Mouse (Mus musculus) CD8-positive naive resting alpha-beta T cell, adult 2 months (primary cell): ENCODE data around the gene Mog.
"Not testable (repeated sequence)": the region's sequence is repeated elsewhere in the genome, so short reads cannot be mapped to it uniquely, and the experiment has no call there.

Source experiments
- DNase-seq, 2 experiments: peaks; one replicate each; pipeline ENCODE4 v3.0.0; 2022; ENCODE audit warnings: low read depth in 2 of 2, low spot score in 2 of 2

The Mog gene

DNA sequence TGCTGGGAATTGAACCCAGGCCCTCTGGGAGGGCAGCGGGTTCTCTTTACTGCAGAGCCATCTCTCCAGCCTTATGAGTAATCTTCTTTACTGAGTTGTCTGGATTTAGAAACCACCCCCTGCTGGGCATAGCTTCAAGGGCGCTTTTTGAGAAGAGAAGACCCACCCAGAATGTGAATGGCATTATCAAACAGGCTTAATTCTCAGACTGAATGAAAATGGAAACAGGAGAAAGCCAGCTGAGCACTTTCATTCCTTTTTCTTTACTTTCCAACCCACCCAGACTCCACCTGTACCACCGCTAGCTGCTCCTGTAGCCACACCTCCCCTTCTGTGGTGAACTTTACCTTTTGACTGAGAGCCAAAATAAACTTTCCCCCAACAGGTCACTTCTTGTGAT, 27.8 kb downstream of the Mog start:
- DNase-seq, result no peak

DNA sequence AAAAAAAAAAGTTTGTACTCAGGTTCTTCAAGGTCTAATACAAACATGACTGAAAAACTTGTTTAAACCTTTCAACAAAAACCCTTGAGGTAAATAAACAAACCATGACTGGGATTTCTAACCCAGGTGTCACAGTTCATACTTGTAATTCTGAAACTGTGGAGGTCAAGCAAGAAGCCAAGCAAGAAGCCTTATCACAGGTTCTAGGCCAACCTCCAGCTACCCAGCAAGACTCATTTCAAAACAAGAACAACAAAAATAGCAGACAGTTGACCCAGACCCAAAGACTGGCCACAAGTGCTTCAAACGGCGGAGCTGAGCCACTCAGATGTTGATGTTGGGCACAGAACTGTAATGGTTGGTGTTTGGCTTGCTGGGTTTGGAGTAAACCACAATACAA, 28.7 kb downstream of the Mog start:
- DNase-seq, result no peak

- no peak for DNase-seq
Measured at GRCm38 (mm10) chr17:36993770-36994325, 29.4 kb downstream of the Mog start.

DNA sequence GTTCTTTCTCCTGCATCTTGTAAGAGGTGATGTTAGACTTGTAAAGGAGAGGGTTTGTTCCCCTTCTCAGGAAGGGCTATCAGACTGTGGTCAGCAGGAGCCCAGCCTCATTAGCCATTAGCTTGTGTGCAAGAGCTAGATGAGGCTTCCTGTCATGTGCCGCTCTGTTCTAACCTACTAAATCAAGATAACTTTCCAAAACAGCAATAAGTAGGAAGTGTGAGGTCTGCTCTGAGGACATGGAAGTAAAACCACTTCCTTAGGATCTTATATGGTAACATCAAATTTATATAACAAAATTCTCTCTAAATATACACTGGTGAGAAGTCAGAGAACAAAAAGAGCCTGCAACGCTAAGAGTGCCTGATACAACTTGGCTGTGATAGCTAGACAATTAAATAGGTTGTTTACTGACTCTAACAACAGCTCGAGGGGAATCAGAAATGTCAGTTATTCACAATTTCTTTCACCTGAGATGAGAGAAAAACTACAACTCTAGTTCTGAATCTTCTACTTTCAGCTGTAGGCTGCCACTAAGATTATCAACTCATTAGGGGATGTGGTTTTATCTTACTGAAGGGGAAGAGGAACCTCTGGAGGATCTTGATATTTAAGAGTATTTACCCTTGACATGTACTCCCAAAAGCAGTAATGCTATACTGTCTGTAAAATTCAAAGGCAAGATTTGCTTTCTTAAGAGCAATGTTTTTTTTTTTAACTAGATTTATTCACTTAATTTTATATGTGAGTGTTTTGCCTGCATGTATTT, 30.7 kb downstream of the Mog start:
- DNase-seq, result no peak

- not testable (repeated sequence) for DNase-seq
Measured at GRCm38 (mm10) chr17:36990630-36991029, 32.6 kb downstream of the Mog start.

- no peak for DNase-seq
Measured at GRCm38 (mm10) chr17:36989437-36989836, 33.8 kb downstream of the Mog start, which contains the start of gene H2-M5. Gene H2-M5, minus strand, starts transcription at chr17:36989537.

- no peak for DNase-seq
Measured at GRCm38 (mm10) chr17:36988475-36988874, 34.7 kb downstream of the Mog start.

- DNase-seq, result no peak
Measured at GRCm38 (mm10) chr17:36982253-36983155, 40.7 kb downstream of the Mog start.

DNA sequence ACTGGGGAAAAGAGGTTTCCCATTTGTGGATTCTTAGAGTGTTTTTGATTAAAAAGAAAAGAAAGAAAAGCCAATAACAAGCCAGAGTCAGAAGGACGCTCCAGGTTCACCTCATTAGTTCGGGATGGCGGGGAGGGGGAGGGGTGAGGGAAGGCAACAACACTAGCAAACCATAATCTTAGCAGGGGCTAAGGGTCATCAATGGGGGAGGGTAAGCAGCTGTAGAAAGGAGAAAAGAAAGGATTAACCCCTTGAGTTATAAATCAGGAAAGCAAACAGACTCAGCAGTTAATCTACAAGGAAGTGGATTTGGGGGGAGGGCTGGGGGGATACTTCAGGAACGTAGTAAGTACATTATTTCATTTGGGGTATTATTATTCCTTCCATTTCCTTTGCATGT, 41.4 kb downstream of the Mog start:
- DNase-seq, result no peak

- DNase-seq, result no peak
Measured at GRCm38 (mm10) chr17:36981221-36981813, 41.9 kb downstream of the Mog start, which contains the start of gene 2410137M14Rik. Gene 2410137M14Rik, minus strand, starts transcription at chr17:36981237.

DNA sequence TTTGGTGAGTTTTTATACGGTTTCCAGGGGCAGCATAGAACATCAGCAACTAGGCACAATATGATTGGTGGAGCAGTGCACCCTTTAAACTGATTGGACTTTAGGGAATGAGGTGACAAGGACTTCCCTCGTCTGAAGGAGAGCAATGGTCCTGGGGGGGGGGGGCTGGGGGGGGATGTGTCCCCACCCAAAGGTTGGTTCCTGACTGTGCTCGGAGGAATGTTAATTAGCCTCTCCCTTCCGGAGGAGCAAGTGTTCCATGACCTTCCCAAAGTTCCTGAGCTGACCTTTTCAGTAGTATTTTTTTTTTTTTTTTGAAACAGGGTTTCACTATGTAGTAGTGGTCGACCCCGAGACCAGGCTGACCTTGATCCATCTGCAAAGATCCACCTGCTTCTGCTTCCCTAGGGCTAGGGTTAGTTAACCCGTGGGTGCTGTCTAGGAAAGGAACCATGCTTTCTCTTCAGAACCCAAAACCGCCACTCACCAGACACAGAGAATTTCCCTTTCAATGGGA, 49.9 kb downstream of the Mog start:
- no peak for DNase-seq

GRCm38 (mm10) chr17:36972791-36973190, 50.4 kb downstream of the Mog start:
- peak; percentile 18 to 32 for DNase-seq

- no peak for DNase-seq
Measured at GRCm38 (mm10) chr17:36971172-36971850, 51.9 kb downstream of the Mog start.

DNA sequence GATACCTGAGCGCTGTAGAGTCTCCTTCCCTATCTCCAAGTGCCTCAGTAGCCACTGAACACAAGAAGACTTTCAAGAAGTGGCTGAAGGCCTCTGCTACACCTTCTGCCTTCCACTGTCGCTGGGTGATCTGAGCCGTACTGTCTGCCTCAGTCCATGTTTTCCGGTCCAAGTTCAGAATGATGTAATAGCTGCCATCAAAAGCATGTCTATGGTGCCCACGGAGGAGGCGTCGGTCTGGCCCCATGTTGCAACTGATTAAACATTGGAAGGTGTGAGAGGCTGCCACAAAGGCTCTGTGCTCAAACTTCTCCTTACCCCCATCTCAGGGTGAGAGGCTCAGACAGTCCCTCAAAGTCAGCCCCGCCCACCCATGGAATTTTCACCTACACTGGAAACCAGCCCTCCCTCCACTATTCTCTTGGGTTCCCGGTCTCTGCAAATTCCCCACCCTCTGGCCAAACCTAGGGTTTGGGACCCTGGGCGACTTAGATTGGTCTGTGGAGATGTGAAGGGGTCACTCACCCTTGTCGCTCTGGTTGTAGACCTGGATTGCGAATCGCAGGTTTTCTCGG, 52.8 kb downstream of the Mog start:
- DNase-seq, result no peak

DNA sequence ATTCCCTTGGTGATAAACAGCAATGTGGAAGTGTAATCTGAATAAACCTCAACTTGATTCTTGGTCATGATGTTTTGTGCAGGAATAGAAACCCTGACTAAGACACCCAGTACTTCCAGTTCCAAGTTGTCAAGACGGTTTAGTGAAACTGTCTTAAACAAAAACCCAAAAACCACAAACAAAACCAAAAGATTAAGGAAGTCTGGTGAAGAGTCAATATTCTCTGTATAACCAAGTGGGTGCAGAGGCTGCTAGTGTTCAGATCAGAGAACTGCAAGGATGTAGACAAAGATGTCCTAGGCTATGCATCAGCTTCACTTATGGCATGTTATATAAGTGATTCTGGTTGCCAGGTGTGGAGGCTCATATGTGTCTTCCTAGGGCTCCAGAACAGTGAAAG, 56.3 kb downstream of the Mog start:
- DNase-seq, result no peak

- no peak for DNase-seq
Measured at GRCm38 (mm10) chr17:36961125-36961524, 62.1 kb downstream of the Mog start.
